Mouse (Mus musculus): ENCODE measurements around the gene St3gal3. TPM values are rescaled to one million over a fixed set of nuclear protein-coding genes. Genes with fewer than 3 reads are reported as not detected.

The St3gal3 gene
- total and polyA plus RNA-seq, 3 experiments, result 54.9 to 70.6 (median 55.8) TPM

DNA sequence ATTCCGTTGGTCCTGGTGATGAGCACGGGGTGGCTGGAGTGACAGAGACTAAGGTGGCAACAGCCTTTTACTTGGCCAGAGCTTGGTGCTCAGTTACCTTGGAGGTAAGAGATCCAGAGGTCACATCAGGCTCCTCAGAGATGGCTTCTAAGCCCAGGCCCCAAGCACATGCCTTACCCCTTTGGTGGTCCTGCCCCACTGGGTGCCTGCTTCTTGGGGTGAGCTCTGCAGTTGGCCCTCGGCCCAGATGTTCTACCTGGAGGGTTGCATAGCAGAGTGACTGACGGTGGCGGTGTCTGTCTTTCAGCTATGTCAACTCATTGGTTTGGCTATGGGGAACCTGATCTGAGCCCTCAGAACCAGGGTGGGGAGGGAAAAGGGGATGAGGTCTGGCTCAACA, 138.0 kb downstream of the St3gal3 start:
- intact Hi-C loops (cut with DNase I), result no loop called here
- H3K79me2 ChIP-seq (replicated peaks; ENCODE audit: control insufficient read depth, insufficient read depth, low read length), result no peaks in the 10 kb centered on the region
- no peak overlapping the region for H3K27ac ChIP-seq
- H3K4me3 ChIP-seq, result no peak overlapping the region
- H3K27me3 ChIP-seq (ENCODE audit: control insufficient read depth, insufficient read depth, low read length), result no peaks in the 10 kb centered on the region
- 92% methylated on average over 5 of the region's 5 CpGs for WGBS
- no peaks in the 10 kb centered on the region for H3K36me3 ChIP-seq (ENCODE audit: control insufficient read depth, insufficient read depth, low read length)
- no peak for TF ChIP-seq EP300 (IDR thresholded peaks at IDR 0.05; ENCODE audit: insufficient read depth, low read depth, low read length)
- TF ChIP-seq POLR2A (IDR thresholded peaks at IDR 0.05; ENCODE audit: insufficient read depth, low read depth, low read length), result no peak
- TF ChIP-seq CTCF (IDR thresholded peaks at IDR 0.05), result no peak
- H3K9ac ChIP-seq (ENCODE audit: low read depth, low read length), result no peak overlapping the region
- peaks cover 5% of the 10 kb centered on the region for H3K4me1 ChIP-seq (ENCODE audit: control insufficient read depth, insufficient read depth, low read length)
- no peak for DNase-seq

DNA sequence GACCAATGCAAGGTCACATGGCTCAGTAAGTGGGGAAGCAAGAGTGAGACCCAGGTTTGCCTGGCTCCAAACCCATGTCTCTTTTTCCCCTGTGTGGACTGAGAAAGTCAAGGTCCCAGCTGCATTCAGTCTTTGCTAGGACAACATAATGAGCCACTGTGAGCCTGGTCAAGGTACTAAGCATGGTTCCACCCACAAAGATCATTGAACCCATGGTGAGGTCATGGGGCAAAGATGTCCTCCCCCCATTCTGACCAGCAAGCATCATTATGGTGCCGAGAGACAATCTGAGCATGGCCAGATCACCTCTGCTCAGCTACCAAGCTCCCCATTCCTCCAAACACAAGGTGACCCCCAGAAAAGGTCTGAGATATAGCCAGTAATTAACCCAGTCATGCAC, 139.3 kb downstream of the St3gal3 start:
- Histone ChIP-seq H3K4me1 (ENCODE audit: control insufficient read depth, insufficient read depth, low read length) (peaks cover 5% of the 10 kb centered on the region), H3K27me3 (ENCODE audit: control insufficient read depth, insufficient read depth, low read length) (no peaks in the 10 kb centered on the region), H3K36me3 (ENCODE audit: control insufficient read depth, insufficient read depth, low read length) (no peaks in the 10 kb centered on the region), H3K79me2 (replicated peaks; ENCODE audit: control insufficient read depth, insufficient read depth, low read length) (no peaks in the 10 kb centered on the region), H3K27ac (no peak overlapping the region), H3K4me3 (no peak overlapping the region), H3K9ac (ENCODE audit: low read depth, low read length) (no peak overlapping the region)
- DNase-seq, result no peak
- 100% methylated on average over 1 of the region's 1 CpGs for WGBS
- intact Hi-C loops (cut with DNase I), result no loop called here
- no peak for TF ChIP-seq CTCF (IDR thresholded peaks at IDR 0.05)
- TF ChIP-seq EP300 (IDR thresholded peaks at IDR 0.05; ENCODE audit: insufficient read depth, low read depth, low read length), result no peak
- no peak for TF ChIP-seq POLR2A (IDR thresholded peaks at IDR 0.05; ENCODE audit: insufficient read depth, low read depth, low read length)

DNA sequence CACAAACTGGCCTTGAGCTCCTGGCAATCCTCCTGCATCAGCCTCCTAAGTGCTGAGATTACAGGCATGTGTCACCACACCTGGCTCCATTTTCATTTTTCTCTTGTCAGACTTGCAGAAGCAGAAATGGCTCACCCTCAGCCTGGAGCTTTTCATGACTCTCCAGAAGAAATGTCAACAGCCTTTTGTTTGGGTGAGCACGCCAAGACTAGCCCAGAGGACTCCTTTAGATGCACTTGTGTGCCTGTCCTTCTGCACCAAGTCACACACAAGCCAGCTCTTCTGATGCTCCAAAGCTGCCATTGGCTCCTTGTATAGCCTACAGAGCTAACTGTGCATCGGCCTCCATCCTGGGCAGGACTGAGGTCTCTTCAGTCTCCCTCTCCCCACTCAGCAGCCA, 141.3 kb downstream of the St3gal3 start:
- Histone ChIP-seq H3K4me3 (no peak overlapping the region), H3K36me3 (ENCODE audit: control insufficient read depth, insufficient read depth, low read length) (no peaks in the 10 kb centered on the region), H3K27ac (no peak overlapping the region), H3K79me2 (replicated peaks; ENCODE audit: control insufficient read depth, insufficient read depth, low read length) (no peaks in the 10 kb centered on the region), H3K4me1 (ENCODE audit: control insufficient read depth, insufficient read depth, low read length) (peaks cover 3% of the 10 kb centered on the region), H3K9ac (ENCODE audit: low read depth, low read length) (no peak overlapping the region), H3K27me3 (ENCODE audit: control insufficient read depth, insufficient read depth, low read length) (no peaks in the 10 kb centered on the region)
- WGBS, result 85% methylated on average over 2 of the region's 2 CpGs
- intact Hi-C loops (cut with DNase I), result no loop called here
- TF ChIP-seq POLR2A (IDR thresholded peaks at IDR 0.05; ENCODE audit: insufficient read depth, low read depth, low read length), result no peak
- TF ChIP-seq EP300 (IDR thresholded peaks at IDR 0.05; ENCODE audit: insufficient read depth, low read depth, low read length), result no peak
- TF ChIP-seq CTCF (IDR thresholded peaks at IDR 0.05), result no peak
- peak in 1 of 2 experiments; percentile 14 for DNase-seq

DNA sequence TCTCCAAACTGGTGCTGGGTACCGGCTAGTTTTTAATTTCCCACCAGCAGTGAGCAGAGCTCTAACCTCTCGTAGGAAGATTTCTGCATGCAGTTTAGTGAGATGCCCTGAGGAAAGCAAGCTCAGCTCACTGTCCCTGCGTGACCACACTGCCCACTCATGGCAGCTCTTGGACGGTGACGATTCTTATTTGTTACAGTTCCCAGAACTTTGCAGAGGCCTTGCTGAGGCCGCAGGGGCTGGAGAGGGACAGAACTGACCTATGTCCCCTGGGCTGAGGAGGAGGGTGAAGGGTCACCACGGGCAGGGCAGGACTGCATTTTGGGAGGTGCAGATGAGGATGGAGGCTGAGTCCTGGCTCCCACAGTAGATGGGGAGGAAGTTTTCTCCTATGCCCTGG, 141.8 kb downstream of the St3gal3 start:
- Histone ChIP-seq H3K4me3 (no peak overlapping the region), H3K27me3 (ENCODE audit: control insufficient read depth, insufficient read depth, low read length) (no peaks in the 10 kb centered on the region), H3K27ac (no peak overlapping the region), H3K36me3 (ENCODE audit: control insufficient read depth, insufficient read depth, low read length) (no peaks in the 10 kb centered on the region), H3K79me2 (replicated peaks; ENCODE audit: control insufficient read depth, insufficient read depth, low read length) (no peaks in the 10 kb centered on the region), H3K4me1 (ENCODE audit: control insufficient read depth, insufficient read depth, low read length) (peaks cover 2% of the 10 kb centered on the region), H3K9ac (ENCODE audit: low read depth, low read length) (no peak overlapping the region)
- 82% methylated on average over 7 of the region's 7 CpGs for WGBS
- TF ChIP-seq CTCF (IDR thresholded peaks at IDR 0.05) (no peak), EP300 (IDR thresholded peaks at IDR 0.05; ENCODE audit: insufficient read depth, low read depth, low read length) (no peak), POLR2A (IDR thresholded peaks at IDR 0.05; ENCODE audit: insufficient read depth, low read depth, low read length) (no peak)
- peak in 1 of 2 experiments; percentile 15 for DNase-seq
- intact Hi-C loops (cut with DNase I), result no loop called here

DNA sequence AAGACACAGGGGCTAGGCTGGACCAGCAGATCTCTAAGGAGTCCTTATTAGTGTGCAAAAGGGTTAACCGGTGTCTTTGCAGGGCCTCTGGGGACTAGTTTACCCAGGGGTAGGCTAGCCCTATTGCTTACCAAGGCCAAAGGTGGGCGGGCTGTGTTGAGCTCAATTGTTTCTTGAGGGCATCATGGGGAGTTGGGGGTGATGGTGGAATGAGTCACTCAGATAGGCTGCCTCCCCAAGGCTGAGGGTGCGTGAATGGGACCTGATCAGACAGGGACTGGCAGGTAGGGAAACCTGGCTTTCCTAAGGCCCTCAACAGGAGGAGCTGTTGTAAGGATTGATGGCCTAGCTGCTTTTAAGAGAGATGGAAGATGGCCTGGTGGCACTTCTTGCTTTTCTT, 142.7 kb downstream of the St3gal3 start:
- no peak overlapping the region for H3K9ac ChIP-seq (ENCODE audit: low read depth, low read length)
- H3K4me1 ChIP-seq (ENCODE audit: control insufficient read depth, insufficient read depth, low read length), result peaks cover 1% of the 10 kb centered on the region; the same call in 1 of the 2 replicates
- TF ChIP-seq EP300 (IDR thresholded peaks at IDR 0.05; ENCODE audit: insufficient read depth, low read depth, low read length) (no peak), CTCF (IDR thresholded peaks at IDR 0.05) (no peak), POLR2A (IDR thresholded peaks at IDR 0.05; ENCODE audit: insufficient read depth, low read depth, low read length) (no peak)
- DNase-seq, result peak in 1 of 2 experiments; percentile 10
- intact Hi-C loops (cut with DNase I), result no loop called here
- 96% methylated on average over 3 of the region's 3 CpGs for WGBS
- no peak overlapping the region for H3K4me3 ChIP-seq
- H3K27me3 ChIP-seq (ENCODE audit: control insufficient read depth, insufficient read depth, low read length), result no peaks in the 10 kb centered on the region
- H3K27ac ChIP-seq, result no peak overlapping the region
- no peaks in the 10 kb centered on the region for H3K36me3 ChIP-seq (ENCODE audit: control insufficient read depth, insufficient read depth, low read length)
- H3K79me2 ChIP-seq (replicated peaks; ENCODE audit: control insufficient read depth, insufficient read depth, low read length), result no peaks in the 10 kb centered on the region

DNA sequence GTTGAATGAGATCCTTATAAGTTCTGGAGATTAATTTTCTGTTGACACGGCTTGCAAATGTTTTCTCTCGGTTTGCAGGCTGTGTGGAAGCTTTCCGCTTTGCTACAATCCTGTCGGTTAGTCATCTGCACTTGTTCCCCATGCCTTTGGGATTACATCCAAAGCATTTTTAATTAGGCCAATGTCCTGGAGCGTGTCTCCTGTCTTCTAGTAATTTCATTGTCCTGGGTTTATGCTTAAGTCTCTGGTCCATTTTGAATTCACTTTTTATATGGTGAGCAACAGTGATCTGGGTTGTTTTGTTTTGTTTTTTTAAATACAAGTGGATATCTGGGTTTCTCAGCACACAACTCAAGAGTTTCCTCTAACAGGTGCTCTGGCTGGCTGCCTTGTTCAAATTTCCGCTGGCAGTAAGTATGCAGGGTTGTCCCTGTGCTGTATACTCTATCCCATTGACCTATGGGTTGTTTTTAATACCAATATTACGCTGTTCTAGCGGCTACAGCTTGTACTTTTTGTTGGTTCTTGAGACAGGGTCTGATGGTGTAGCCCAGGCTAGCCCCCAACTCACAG, 143.6 kb downstream of the St3gal3 start:
- DNase-seq, result peak in 1 of 2 experiments; percentile 10
- intact Hi-C loops (cut with DNase I), result no loop called here
- Histone ChIP-seq H3K36me3 (ENCODE audit: control insufficient read depth, insufficient read depth, low read length) (no peaks in the 10 kb centered on the region), H3K4me3 (no peak overlapping the region), H3K4me1 (ENCODE audit: control insufficient read depth, insufficient read depth, low read length) (peaks cover 1% of the 10 kb centered on the region; the same call in 1 of the 2 replicates), H3K79me2 (replicated peaks; ENCODE audit: control insufficient read depth, insufficient read depth, low read length) (no peaks in the 10 kb centered on the region), H3K27me3 (ENCODE audit: control insufficient read depth, insufficient read depth, low read length) (no peaks in the 10 kb centered on the region), H3K9ac (ENCODE audit: low read depth, low read length) (no peak overlapping the region), H3K27ac (no peak overlapping the region)
- no peak for TF ChIP-seq POLR2A (IDR thresholded peaks at IDR 0.05; ENCODE audit: insufficient read depth, low read depth, low read length)
- TF ChIP-seq CTCF (IDR thresholded peaks at IDR 0.05), result no peak
- TF ChIP-seq EP300 (IDR thresholded peaks at IDR 0.05; ENCODE audit: insufficient read depth, low read depth, low read length), result no peak
- WGBS, result 64% methylated on average over 8 of the region's 8 CpGs
